Mouse (Mus musculus): ENCODE measurements around the gene Kdm5b. TPM values are rescaled to one million over a fixed set of nuclear protein-coding genes. Genes with fewer than 3 reads are reported as not detected.

Kdm5b gene
- polyA plus RNA-seq, 1 experiment from 2014 or later, result 84.4 TPM

DNA sequence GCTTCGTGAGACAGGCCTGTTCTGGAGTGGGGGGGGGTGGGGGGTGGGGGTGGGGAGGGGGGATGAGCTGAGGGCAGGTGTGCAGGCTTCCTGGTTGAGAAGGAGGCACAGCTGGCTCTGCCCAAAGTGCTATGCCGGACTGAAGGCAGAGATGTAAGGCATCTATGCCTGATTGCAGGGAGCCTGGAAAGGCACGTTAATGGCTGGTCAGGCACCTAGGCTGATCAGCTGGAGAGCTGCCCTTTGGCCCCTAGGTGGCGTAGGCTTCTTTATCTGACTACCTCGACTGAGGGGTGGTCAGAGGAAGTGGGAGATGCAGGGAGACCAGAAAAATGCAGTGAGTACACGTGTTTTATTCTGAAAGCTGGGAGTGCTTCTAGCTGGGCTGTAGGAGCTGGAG is 120.6 kb downstream of the Kdm5b start:
- ATAC-seq (replicated peaks; ENCODE audit: low FRiP score) (no peak; the same call in 1 of the 2 replicates), DNase-seq (ENCODE audit: low spot score) (no peak)
- Histone ChIP-seq H3K4me3 (ENCODE audit: low read depth, low read length) (no peak overlapping the region), H3K27me3 (ENCODE audit: control insufficient read depth, insufficient read depth, low read length) (no peaks in the 10 kb centered on the region), H3K4me2 (ENCODE audit: low read depth, low read length, severe bottlenecking) (no peak overlapping the region), H3K27ac (ENCODE audit: low read depth, low read length) (no peak overlapping the region), H3K9ac (ENCODE audit: low read length) (no peak overlapping the region), H3K9me3 (ENCODE audit: control insufficient read depth, low read length) (no peaks in the 10 kb centered on the region), H3K4me1 (replicated peaks; ENCODE audit: control insufficient read depth, insufficient read depth, low read length) (0 out of 2 replicates have a peak, but pooled peaks cover 2% of the 10 kb centered on the region), H3K36me3 (ENCODE audit: control insufficient read depth, insufficient read depth, low read length) (no peaks in the 10 kb centered on the region)
- WGBS, result 16% methylated on average over 6 of the region's 6 CpGs

DNA sequence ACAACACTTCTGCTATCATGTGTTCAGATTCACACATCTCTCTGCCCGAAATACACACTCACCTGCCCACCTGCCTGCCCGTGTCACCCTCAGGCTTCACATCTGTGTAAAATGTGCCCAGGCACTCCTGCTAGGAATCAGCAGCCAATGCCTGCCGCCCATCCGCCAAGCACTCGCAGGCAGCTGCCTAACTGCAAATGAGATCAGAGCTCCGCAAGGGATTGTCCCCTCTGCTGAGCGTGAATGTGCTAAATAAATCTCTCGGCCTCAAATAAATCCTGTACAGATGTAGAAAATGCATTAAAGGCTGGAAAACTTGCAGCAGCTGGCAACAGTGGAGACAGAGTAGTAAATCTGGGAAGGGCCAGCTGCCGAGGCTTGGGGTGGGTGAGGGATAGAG is 122.5 kb downstream of the Kdm5b start:
- ATAC-seq (replicated peaks; ENCODE audit: low FRiP score), result no peak
- Histone ChIP-seq H3K4me3 (ENCODE audit: low read depth, low read length) (no peak overlapping the region), H3K9me3 (ENCODE audit: control insufficient read depth, low read length) (no peaks in the 10 kb centered on the region), H3K4me1 (replicated peaks; ENCODE audit: control insufficient read depth, insufficient read depth, low read length) (0 out of 2 replicates have a peak, but pooled peaks cover 2% of the 10 kb centered on the region), H3K36me3 (ENCODE audit: control insufficient read depth, insufficient read depth, low read length) (no peaks in the 10 kb centered on the region), H3K4me2 (ENCODE audit: low read depth, low read length, severe bottlenecking) (no peak overlapping the region), H3K9ac (ENCODE audit: low read length) (no peak overlapping the region), H3K27me3 (ENCODE audit: control insufficient read depth, insufficient read depth, low read length) (no peaks in the 10 kb centered on the region), H3K27ac (ENCODE audit: low read depth, low read length) (no peak overlapping the region)
- WGBS, result 62% methylated on average over 9 of the region's 9 CpGs
- no peak for DNase-seq (ENCODE audit: low spot score)

Other genes with a start within 250 kb of the Kdm5b start
- 1.7 and 2.5 TPM in 2 replicates for gene Ppfia4, start 227.2 kb upstream of the Kdm5b start, polyA plus RNA-seq (2014; fragmentation: Nextera tagmentation; extraction: Ambion mirVana)
- gene Tmem183a, start 198.2 kb upstream of the Kdm5b start, polyA plus RNA-seq (2014; fragmentation: Nextera tagmentation; extraction: Ambion mirVana), result 133 and 145 TPM in 2 replicates
- not detected in 2 replicates for gene 4933406M09Rik, start 174.2 kb upstream of the Kdm5b start, polyA plus RNA-seq (2014; fragmentation: Nextera tagmentation; extraction: Ambion mirVana)
- gene Cyb5r1, start 154.6 kb upstream of the Kdm5b start, polyA plus RNA-seq (2014; fragmentation: Nextera tagmentation; extraction: Ambion mirVana), result 24.5 and 25.8 TPM in 2 replicates
- 77.0 and 77.8 TPM in 2 replicates for gene Adipor1, start 144.8 kb upstream of the Kdm5b start, polyA plus RNA-seq (2014; fragmentation: Nextera tagmentation; extraction: Ambion mirVana)
- 34.1 and 36.3 TPM in 2 replicates for gene Klhl12, start 104.6 kb upstream of the Kdm5b start, polyA plus RNA-seq (2014; fragmentation: Nextera tagmentation; extraction: Ambion mirVana)
- 42.7 and 45.3 TPM in 2 replicates for gene Rabif, start 65.5 kb upstream of the Kdm5b start, polyA plus RNA-seq (2014; fragmentation: Nextera tagmentation; extraction: Ambion mirVana)
- not detected in 2 replicates for gene Mgat4e, start 10.5 kb upstream of the Kdm5b start, polyA plus RNA-seq (2014; fragmentation: Nextera tagmentation; extraction: Ambion mirVana)
- 0.84 and 0.95 TPM in 2 replicates for gene Syt2, start 86.5 kb downstream of the Kdm5b start, polyA plus RNA-seq (2014; fragmentation: Nextera tagmentation; extraction: Ambion mirVana)

Measured in forebrain, embryonic 11.5 days (tissue).